Mouse (Mus musculus) cerebral cortex, adult 2 months (tissue): ENCODE measurements around the gene Cog7.

ENCODE experiments used
- WGBS: fragments of 180-500 bp; shearing (Covaris S2); methylation state at CpG from one replicate; pipeline ENCODE4 v1.1.7; 2018; 5-methylcytosine and 5-hydroxymethylcytosine counted together

Gene Cog7

GRCm38 (mm10) chr7:121981307-121981871 is at the start of gene Cog7:
Gene Cog7 (minus strand): TSS chr7:121981711.
- WGBS: under 1% methylated on average over 55 of the region's 55 CpGs

GRCm38 (mm10) chr7:122022131-122022530 is 40.6 kb upstream of the Cog7 start:
- 96% methylated on average over 2 of the region's 2 CpGs for WGBS

DNA sequence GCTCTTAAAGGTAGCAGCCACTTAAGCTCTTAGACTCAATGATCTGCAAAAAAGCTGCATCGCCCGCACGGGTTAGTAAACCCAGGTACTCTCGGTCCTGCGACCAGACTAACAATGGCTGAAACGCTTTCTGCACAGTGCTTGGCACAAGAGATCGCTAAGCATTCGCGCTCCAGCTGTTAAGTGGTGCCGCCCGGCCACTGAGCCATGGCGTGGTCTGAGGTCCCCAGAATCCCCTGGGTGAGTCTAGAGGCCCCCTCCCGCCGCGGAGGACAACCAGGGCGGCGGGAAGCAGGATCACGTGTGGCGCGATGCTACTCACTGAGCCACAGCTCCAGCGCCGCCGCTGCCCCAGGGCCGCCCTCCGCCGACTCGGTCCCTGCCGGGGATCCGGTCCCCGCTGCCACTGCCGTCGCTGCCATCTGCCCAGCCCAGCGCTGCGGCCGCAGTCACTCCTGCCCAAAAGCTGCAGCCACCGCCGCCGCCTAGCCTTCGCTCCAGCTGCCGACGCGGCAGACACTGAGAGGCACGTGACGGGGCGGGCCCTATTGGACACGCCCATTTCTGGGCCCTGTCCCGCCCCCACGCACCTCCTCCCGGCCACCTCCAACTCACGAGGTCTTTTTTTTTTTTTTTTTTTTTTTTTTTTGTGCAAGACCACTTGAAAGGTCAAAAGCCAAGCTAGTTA is 39.3 kb upstream of the Cog7 start, which contains the start of gene Gga2:
Gga2 (minus strand) TSS at position 556 of the 688 bp plus-strand sequence.
- WGBS: under 1% methylated on average over 50 of the region's 50 CpGs

DNA sequence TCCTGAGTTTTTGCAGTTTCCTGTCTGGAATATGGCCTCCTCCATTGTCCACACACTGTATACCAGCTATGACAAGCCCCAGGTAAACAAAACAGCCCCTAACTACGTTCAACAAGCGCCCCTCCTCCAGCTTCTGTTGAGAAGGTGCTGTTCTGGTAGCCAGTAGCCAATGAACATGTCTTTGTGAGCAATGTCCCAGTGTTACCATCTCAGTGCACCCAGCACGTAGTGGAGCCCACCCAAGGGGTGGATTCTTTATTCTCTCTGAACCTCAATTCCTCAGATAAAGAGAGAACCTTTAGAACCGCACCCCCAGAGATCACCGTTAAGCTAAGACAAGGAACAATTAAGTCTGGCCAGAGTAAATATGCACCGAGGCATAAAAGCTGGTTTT is 38.8 kb upstream of the Cog7 start:
- 4% methylated on average over 6 of the region's 6 CpGs for WGBS

DNA sequence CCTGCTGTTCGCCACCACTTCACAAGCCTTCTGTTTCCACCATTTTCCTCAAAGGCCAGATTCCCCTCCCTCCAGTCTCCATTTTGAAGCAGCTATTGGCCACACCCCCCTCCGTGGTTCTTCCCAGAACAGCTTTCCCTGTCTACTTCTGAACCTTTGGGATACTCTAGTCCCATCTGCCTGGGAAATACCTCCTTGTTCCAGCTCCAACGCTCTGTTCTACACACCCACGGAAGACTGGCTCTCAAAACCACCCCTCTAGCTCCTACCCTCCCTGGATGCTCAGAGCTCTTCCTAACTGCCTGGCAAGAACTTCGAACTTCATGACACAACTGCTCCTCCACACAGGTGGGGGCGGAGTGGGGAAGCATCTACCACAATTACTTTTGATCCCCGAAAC is 37.5 kb upstream of the Cog7 start:
- 51% methylated on average over 7 of the region's 7 CpGs for WGBS

DNA sequence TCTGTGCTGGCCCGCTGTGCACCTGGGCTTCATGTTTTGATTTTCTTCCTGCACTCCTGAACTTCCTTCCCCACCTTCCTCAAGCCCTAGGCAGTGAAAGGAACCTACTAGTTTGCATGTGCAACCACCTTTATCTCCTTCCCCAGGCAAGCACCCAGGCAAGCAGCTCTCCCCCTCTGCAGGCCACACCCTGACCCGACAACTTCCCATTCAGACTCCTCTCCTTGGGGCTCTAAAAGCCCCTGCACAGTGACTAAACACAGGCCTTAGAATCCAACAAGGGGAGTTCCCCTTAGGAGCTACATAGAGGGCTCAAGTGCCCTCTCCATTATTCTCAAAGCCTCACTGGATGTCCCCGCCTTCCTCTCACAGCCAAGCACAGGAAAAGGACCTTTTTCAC is 36.7 kb upstream of the Cog7 start:
- 74% methylated on average over 3 of the region's 3 CpGs for WGBS

GRCm38 (mm10) chr7:122015734-122016133 is 34.2 kb upstream of the Cog7 start:
- WGBS: 89% methylated on average over 10 of the region's 10 CpGs

DNA sequence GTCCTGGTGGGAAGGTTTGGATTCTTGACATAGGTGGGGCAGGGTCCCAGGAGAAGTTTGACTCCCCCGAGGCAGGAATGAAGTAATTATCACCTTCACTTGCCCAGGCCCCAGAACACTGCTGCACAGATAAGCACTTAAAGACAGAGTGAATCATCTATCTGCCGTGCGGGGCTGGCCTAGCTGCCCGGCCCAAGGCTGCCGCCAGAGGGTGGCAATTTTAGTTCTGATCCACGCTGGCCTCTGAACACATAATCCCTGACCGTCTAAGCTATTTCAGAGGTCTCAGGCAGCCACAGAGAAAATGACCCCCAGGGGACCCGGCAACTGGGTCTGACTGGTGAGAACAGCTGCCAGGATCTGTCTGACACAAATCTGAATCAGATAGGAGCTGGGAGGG is 33.6 kb upstream of the Cog7 start:
- 52% methylated on average over 8 of the region's 8 CpGs for WGBS

GRCm38 (mm10) chr7:122012949-122013348 is 31.4 kb upstream of the Cog7 start:
- WGBS: 94% methylated on average over 10 of the region's 10 CpGs

DNA sequence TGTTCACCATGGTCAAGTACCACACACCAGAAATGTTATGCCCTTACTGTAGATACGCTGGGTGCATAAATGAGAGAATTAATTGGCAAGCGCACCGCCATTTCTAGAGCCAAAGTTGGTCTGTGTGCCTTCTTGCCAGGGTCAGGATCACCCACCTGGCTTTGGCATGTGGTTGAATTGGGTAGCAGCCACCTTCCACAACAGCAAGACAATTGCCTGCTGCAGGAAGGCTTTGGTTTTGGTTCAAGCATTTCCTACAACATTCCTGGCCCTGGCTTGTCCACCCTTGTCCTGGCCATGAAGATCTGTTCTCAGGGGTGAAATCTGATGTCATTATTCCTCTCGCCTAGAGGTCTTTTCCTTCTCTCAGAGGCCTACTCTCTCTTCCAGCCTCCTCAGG is 30.9 kb upstream of the Cog7 start:
- 95% methylated on average over 4 of the region's 4 CpGs for WGBS

GRCm38 (mm10) chr7:122000396-122000795 is 18.9 kb upstream of the Cog7 start:
- WGBS: 68% methylated on average over 8 of the region's 8 CpGs

DNA sequence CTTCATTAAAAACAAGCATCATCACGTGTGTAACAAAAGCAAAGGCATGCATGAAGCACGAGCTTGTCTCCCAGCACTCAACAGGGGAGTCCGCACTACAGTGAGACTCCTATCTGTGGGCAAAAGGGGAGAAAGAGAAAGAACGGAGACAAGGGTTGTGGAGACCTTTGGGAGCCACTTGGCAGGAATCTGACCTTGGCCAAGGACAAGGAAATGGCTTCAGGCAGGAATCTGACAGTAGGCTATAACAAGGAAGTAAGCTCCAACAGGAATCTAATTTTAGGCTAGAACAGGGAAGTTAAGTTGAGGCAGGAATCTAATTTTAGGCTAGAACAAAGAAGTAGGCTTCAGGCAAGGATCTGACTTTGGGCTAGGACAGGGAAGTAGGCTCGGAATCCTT is 14.4 kb upstream of the Cog7 start:
- WGBS: 91% methylated on average over 5 of the region's 5 CpGs

DNA sequence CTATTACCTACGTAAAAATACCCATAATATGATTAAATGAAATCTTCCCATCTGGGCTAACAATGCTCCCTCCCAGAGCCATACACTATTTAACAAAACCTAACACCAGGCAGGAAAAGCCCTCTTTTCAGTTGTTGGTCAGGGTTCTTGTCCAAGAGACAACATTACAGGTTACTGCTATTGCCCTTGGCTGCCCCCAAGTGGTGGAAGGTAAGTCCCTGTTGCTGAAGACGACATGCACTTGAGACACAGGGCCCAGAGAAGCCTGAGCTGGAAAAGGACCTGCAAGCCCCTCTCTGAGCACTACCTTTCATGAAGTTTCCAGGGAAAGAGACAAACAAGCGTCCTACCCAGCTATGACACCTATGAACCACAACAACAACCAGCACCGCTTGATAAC is 6.5 kb downstream of the Cog7 start:
- WGBS: 69% methylated on average over 4 of the region's 4 CpGs

- WGBS: 72% methylated on average over 3 of the region's 3 CpGs
These were observed 9.8 kb downstream of the Cog7 start for GRCm38 (mm10) chr7:121971698-121972097.

DNA sequence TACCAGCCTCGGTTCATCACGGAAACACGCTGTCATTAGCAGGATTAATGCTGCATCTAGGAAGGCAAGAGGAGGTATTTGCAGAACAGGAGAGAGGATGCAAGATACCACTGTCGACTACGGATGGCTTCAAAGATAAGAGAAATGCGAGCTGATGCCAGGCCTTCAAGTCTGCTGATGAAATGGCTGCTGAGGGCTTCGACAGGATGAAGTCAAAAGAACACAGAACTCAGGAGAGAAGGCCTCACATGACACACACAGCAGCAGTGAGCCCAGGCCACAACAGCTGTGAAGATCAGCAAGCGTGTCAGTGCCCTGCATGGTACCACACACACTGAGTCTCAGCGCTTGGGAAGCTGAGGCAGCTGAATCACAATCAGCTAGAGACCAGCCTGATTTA is 11.3 kb downstream of the Cog7 start:
- 92% methylated on average over 9 of the region's 9 CpGs for WGBS

DNA sequence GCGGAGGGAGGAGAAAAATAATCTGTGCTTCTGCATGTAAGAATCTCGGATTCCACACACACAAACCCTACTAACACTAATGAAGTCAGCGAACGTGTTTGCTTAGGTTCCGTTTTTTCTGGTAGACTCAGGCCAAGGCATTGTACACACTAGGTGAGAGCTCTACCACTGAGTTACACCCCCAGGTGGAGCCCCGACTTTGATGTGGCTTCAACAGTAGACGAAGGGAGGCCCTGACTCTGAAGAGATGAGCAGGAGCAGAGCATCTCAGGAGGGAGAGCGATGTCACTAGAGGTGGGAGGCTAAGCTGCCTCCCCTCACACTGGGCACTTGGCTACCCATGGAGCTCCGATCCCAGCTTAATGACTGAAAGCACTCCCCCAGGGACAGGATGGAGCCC is 12.7 kb downstream of the Cog7 start:
- WGBS: 94% methylated on average over 9 of the region's 9 CpGs

- WGBS: 95% methylated on average over 8 of the region's 8 CpGs
These were observed 13.3 kb downstream of the Cog7 start for GRCm38 (mm10) chr7:121968242-121968641.

DNA sequence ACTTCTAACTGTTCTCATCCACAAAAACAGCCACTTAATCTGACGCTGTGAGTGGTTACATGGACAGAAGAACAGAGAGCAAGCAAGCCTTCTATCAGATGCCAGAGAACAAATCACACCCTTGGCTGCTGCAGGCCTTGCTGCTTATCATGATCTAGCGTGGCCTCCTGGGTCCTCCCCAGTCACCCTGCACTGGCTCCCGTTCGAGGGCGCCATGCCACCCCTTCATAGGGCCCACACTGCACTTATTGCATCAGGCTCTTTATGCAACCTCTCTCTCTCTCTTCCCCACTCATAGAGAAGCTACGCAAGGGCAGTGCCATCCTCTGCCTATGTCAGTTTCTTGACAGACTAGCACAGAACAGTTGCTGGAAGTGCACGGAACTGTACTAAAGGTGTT is 15.3 kb downstream of the Cog7 start:
- WGBS: 90% methylated on average over 7 of the region's 7 CpGs

DNA sequence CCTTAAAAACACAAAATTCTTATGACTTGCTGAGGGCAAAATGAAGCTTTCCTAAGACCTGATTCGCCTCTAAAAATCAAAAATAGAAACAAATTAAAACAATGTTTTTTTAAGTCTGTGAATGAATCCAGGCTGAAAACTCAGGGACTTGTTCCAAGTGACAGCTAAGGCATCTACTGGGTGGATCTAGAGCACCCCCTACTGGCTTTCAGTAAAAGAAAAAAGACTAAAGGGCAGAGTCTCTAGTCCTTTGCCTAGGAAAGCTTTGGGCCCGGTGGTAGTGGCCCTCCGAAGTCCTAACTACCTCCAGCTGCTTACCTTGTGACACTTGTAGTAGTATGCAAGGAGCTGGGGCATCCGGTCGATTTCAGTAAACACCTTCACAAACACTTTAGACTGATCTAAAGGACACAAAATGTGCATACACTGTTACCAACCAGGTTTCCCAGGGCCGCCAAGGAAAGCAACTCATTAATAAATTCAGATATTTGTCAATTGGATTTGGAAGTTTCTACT is 17.6 kb downstream of the Cog7 start:
- 60% methylated on average over 6 of the region's 6 CpGs for WGBS

DNA sequence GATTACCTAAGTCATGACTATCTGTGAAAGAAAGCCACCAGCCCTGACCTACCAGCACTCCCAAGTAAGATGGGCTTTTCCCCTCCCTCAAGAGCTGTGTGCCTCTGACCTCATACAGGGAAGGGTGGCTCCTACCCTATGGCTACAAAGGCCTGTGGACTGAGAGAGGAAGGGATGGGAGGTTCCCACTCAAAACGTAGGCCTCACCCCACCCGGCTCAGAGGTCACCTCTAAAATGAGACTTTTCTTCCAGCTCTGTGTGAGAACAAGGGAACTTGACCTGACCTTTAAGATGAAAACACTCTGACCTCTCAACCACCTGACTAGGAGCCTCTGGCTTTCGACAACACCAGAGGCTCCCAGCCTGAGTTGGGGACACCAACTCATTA is 18.9 kb downstream of the Cog7 start:
- 88% methylated on average over 3 of the region's 3 CpGs for WGBS

DNA sequence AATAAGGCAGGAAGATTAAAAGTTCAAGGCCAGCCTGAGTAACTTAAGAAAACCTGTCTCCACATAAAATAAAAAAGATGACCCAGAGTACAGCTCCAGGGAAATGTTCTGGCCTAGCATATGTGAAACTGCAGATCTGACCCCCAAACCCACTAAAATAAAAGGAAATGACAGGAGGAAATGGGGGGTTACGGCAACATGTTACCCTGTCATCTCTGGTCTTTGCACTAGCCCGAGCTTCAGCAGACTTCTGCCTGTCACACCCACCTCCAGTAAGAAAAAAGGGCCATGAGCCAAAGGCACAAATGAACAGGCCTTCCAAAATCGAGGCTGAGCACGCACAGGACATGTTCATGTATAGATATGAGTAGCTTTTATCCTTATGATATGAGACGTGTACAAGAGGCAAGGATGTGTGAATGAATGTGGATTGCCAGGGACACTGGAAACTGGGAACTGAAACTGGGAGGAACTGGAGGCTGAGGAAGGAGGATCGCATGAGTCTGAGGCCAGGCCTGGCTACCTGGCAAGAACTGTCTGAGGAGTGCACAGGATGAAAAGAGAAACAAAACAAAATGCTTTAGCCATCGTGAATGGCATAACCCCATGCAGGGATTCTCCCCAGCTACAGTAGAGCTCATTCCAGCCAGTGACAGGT is 19.5 kb downstream of the Cog7 start:
- 68% methylated on average over 7 of the region's 7 CpGs for WGBS

- WGBS: 89% methylated on average over 12 of the region's 12 CpGs
These were observed 25.7 kb downstream of the Cog7 start for GRCm38 (mm10) chr7:121955802-121956201.
